Mouse (Mus musculus) hindbrain, embryonic 16.5 days (tissue): Measurements from ENCODE around the gene Cuedc1. TPM values are rescaled to one million over a fixed set of nuclear protein-coding genes. Genes with fewer than 3 reads are reported as not detected.

Experiments
- ATAC-seq: fragments of 200-750 bp; cut with Nextera tagmentation; 2 replicates; pipeline ENCODE4 v1.8.0; 2017; ENCODE audit warnings: moderate TSS enrichment, moderate library complexity
- H3K27ac ChIP-seq: fragments of 300-500 bp; sonication (generic); 2 replicates; pipeline ENCODE4 v1.5.1; 2014; ENCODE audit warnings: low read depth, mild to moderate bottlenecking, control low read depth, low read length, moderate library complexity
- H3K27me3 ChIP-seq: fragments of 300-500 bp; sonication (generic); replicated peaks from 2 replicates; pipeline ENCODE4 v1.6.1; 2014; ENCODE audit warnings: low read length; ENCODE audit not compliant: control insufficient read depth, insufficient read depth
- H3K36me3 ChIP-seq: fragments of 300-500 bp; sonication (generic); 2 replicates; pipeline ENCODE4 v1.6.1; 2014; ENCODE audit warnings: mild to moderate bottlenecking, low read length, moderate library complexity, mixed read lengths; ENCODE audit not compliant: control insufficient read depth, insufficient read depth
- H3K4me1 ChIP-seq: fragments of 300-500 bp; sonication (generic); 2 replicates; pipeline ENCODE4 v1.6.1; 2014; ENCODE audit warnings: low read depth, low read length; ENCODE audit not compliant: control insufficient read depth, insufficient read depth
- H3K4me2 ChIP-seq: fragments of 300-500 bp; sonication (generic); 2 replicates; pipeline ENCODE4 v1.6.1; 2014; ENCODE audit warnings: mild to moderate bottlenecking, low read length, control low read depth, moderate library complexity
- H3K4me3 ChIP-seq: fragments of 300-500 bp; sonication (generic); 2 replicates; pipeline ENCODE4 v1.5.1; 2014; ENCODE audit warnings: mild to moderate bottlenecking, low read length, control low read depth, moderate library complexity
- H3K9ac ChIP-seq: fragments of 300-500 bp; sonication (generic); 2 replicates; pipeline ENCODE4 v1.6.1; 2014; ENCODE audit warnings: low read depth, mild to moderate bottlenecking, control low read depth, low read length, moderate library complexity
- H3K9me3 ChIP-seq: fragments of 300-500 bp; sonication (generic); 2 replicates; pipeline ENCODE4 v1.6.1; 2014; ENCODE audit warnings: mild to moderate bottlenecking, low read length, moderate library complexity; ENCODE audit not compliant: control insufficient read depth
- WGBS: fragments of 180-500 bp; shearing (Covaris S2); extraction: QIAGEN DNeasy Blood & Tissue Kit; methylation state at CpG from one replicate; pipeline ENCODE4 v1.1.7; 2014; 5-methylcytosine and 5-hydroxymethylcytosine counted together
- polyA plus RNA-seq: library from polyadenylated mRNA; unstranded; fragments of >200 nt; fragmentation: Nextera tagmentation; extraction: Ambion mirVana; gene quantifications from 2 replicates; pipeline ENCODE4 v1.2.1, GENCODE M21; 2015

Gene Cuedc1
- polyA plus RNA-seq, 1 experiment from 2014 or later = 29.9 TPM

- Histone ChIP-seq H3K27ac (no peak overlapping the region), H3K9ac (no peak overlapping the region), H3K4me2 (no peak overlapping the region), H3K4me3 (no peak overlapping the region), H3K36me3 (peaks cover 5% of the 10 kb centered on the region; the same call in 1 of the 2 replicates), H3K4me1 (peaks cover 29% of the 10 kb centered on the region), H3K27me3 (no peaks in the 10 kb centered on the region), H3K9me3 (no peaks in the 10 kb centered on the region)
- WGBS = 86% methylated on average over 14 of the region's 14 CpGs
- ATAC-seq = no peak
These were observed 24.4 kb upstream of the Cuedc1 start for GRCm38 (mm10) chr11:88073343-88073875.

GRCm38 (mm10) chr11:88075701-88076100 lies 22.2 kb upstream of the Cuedc1 start:
- Histone ChIP-seq H3K36me3 (peaks cover 24% of the 10 kb centered on the region), H3K4me2 (no peak overlapping the region), H3K4me1 (peaks cover 19% of the 10 kb centered on the region), H3K9me3 (no peaks in the 10 kb centered on the region), H3K27me3 (no peaks in the 10 kb centered on the region), H3K4me3 (no peak overlapping the region), H3K9ac (no peak overlapping the region), H3K27ac (no peak overlapping the region)
- WGBS = 27% methylated on average over 1 of the region's 1 CpGs
- no peak for ATAC-seq

- H3K4me3 ChIP-seq = no peak overlapping the region
- no peak for ATAC-seq
- no peaks in the 10 kb centered on the region for H3K9me3 ChIP-seq
- no peak overlapping the region for H3K27ac ChIP-seq
- H3K27me3 ChIP-seq = no peaks in the 10 kb centered on the region
- WGBS = 85% methylated on average over 1 of the region's 1 CpGs
- H3K4me2 ChIP-seq = no peak overlapping the region
- no peak overlapping the region for H3K9ac ChIP-seq
- H3K36me3 ChIP-seq = peaks cover 30% of the 10 kb centered on the region
- H3K4me1 ChIP-seq = peaks cover 13% of the 10 kb centered on the region
These were observed 21.5 kb upstream of the Cuedc1 start for GRCm38 (mm10) chr11:88076394-88076793.

GRCm38 (mm10) chr11:88083699-88084098 lies 14.2 kb upstream of the Cuedc1 start:
- 68% methylated on average over 6 of the region's 6 CpGs for WGBS
- Histone ChIP-seq H3K4me1 (peaks cover 7% of the 10 kb centered on the region), H3K27ac (no peak overlapping the region), H3K9me3 (no peaks in the 10 kb centered on the region), H3K36me3 (peaks cover 28% of the 10 kb centered on the region), H3K4me3 (no peak overlapping the region), H3K27me3 (no peaks in the 10 kb centered on the region), H3K4me2 (no peak overlapping the region), H3K9ac (no peak overlapping the region)
- ATAC-seq = no peak

GRCm38 (mm10) chr11:88086737-88087627 lies 10.9 kb upstream of the Cuedc1 start:
- ATAC-seq = peak; percentile 98
- 5% methylated on average over 25 of the region's 25 CpGs for WGBS
- no peaks in the 10 kb centered on the region for H3K27me3 ChIP-seq
- peaks cover 7% of the 10 kb centered on the region for H3K4me1 ChIP-seq
- peaks cover 4% of the 10 kb centered on the region; the same call in 1 of the 2 replicates for H3K36me3 ChIP-seq
- peak overlapping the region; percentile 37; the same call in 1 of the 2 replicates for H3K9ac ChIP-seq
- H3K27ac ChIP-seq = peak overlapping the region; percentile 69
- no peaks in the 10 kb centered on the region for H3K9me3 ChIP-seq
- H3K4me3 ChIP-seq = peak overlapping the region; percentile 25
- peak overlapping the region; percentile 69 for H3K4me2 ChIP-seq

GRCm38 (mm10) chr11:88089150-88089549 lies 8.7 kb upstream of the Cuedc1 start:
- 70% methylated on average over 5 of the region's 5 CpGs for WGBS

GRCm38 (mm10) chr11:88090293-88090692 lies 7.6 kb upstream of the Cuedc1 start:
- Histone ChIP-seq H3K27me3 (no peaks in the 10 kb centered on the region), H3K27ac (no peak overlapping the region), H3K9ac (no peak overlapping the region), H3K36me3 (no peaks in the 10 kb centered on the region), H3K4me1 (peaks cover 7% of the 10 kb centered on the region), H3K9me3 (no peaks in the 10 kb centered on the region), H3K4me2 (no peak overlapping the region), H3K4me3 (no peak overlapping the region)
- 65% methylated on average over 5 of the region's 5 CpGs for WGBS
- ATAC-seq = no peak

More at GRCm38 (mm10) chr11:88089150-88089549, 8.7 kb upstream of the Cuedc1 start:
- Histone ChIP-seq H3K36me3 (no peaks in the 10 kb centered on the region), H3K4me3 (no peak overlapping the region), H3K9ac (no peak overlapping the region), H3K27me3 (no peaks in the 10 kb centered on the region), H3K4me2 (no peak overlapping the region), H3K9me3 (no peaks in the 10 kb centered on the region), H3K4me1 (peaks cover 7% of the 10 kb centered on the region), H3K27ac (no peak overlapping the region)
- ATAC-seq = no peak

- 78% methylated on average over 1 of the region's 1 CpGs for WGBS
- Histone ChIP-seq H3K9ac (no peak overlapping the region), H3K4me1 (peaks cover 4% of the 10 kb centered on the region), H3K27me3 (no peaks in the 10 kb centered on the region), H3K36me3 (no peaks in the 10 kb centered on the region), H3K4me2 (no peak overlapping the region), H3K4me3 (no peak overlapping the region), H3K27ac (no peak overlapping the region), H3K9me3 (no peaks in the 10 kb centered on the region)
- no peak for ATAC-seq
These were observed 5.9 kb upstream of the Cuedc1 start for GRCm38 (mm10) chr11:88091949-88092348.

GRCm38 (mm10) chr11:88097173-88097572 lies 685 bp upstream of the Cuedc1 start:
- H3K36me3 ChIP-seq = no peaks in the 10 kb centered on the region
- H3K27me3 ChIP-seq = no peaks in the 10 kb centered on the region
- 27% methylated on average over 4 of the region's 4 CpGs for WGBS
- H3K4me3 ChIP-seq = no peak overlapping the region
- peaks cover 26% of the 10 kb centered on the region for H3K4me1 ChIP-seq
- H3K9ac ChIP-seq = no peak overlapping the region
- ATAC-seq = no peak
- H3K9me3 ChIP-seq = no peaks in the 10 kb centered on the region
- peak overlapping the region; percentile 16 for H3K4me2 ChIP-seq
- peak overlapping the region; percentile 21; the same call in 1 of the 2 replicates for H3K27ac ChIP-seq
